Mouse (Mus musculus) small intestine, adult 2 months (tissue): ENCODE results near the gene Gpr162.

Source experiments
- CTCF ChIP-seq: fragments of 200-500 bp; IDR thresholded peaks from 2 replicates; pipeline ENCODE4 v1.5.1; 2012; ENCODE audit warnings: low read depth, mild to moderate bottlenecking, control low read depth, inconsistent platforms, low read length, moderate library complexity, mixed read lengths; ENCODE audit not compliant: insufficient replicate concordance, insufficient read length; ENCODE audit errors: extremely low read depth
- POLR2A ChIP-seq: fragments of 200-500 bp; IDR thresholded peaks from 2 replicates; pipeline ENCODE4 v1.6.1; 2012; ENCODE audit warnings: low read depth, mild to moderate bottlenecking, control low read depth, inconsistent platforms, low read length, moderate library complexity

DNA sequence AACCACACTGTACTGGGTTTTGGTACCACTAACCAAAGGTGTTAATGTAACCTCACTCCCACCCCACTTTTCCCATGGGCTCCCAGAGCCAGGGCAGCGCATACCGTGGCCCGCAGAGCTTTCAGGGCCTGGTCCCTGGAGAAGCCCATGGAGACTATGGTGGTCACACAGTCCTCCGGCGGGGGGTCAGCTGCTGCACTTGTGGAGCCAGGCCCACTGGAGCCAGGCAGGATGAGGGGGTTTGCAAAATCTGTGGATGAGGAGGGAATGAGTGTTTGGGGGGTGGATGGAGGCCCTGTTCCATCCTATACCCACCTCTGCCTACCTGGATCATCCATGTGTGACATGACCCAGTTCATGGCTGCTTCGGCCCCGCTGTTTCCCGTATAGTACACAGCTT is 46.2 kb downstream of the Gpr162 start:
- TF ChIP-seq POLR2A (no peak), CTCF (no peak)
